In genomic region chr9:86096246-86096645, GRCm38 (mm10) we compare ENCODE assay signal across 22 mouse cellular contexts.
DNase-seq lines count a peak whose midpoint lies in the region; ATAC-seq and TF ChIP-seq lines count a peak whose summit lies in the region.
"Had no signal": no experiment of that assay in that cellular context is flagged by ENCODE, and none has a peak within 500 bp of the region (broad histone marks: within the 10 kb centered on the region; RNA-seq: fewer than 3 reads in every experiment).

No protein-coding gene starts in this region.

- H3K36me3 ChIP-seq in kidney, adult 2 months (ENCODE audit: control insufficient read depth, insufficient read depth, low read length), result no peaks in the 10 kb centered on the region
- H3K36me3 ChIP-seq in kidney, embryonic 15.5 days, result no peaks in the 10 kb centered on the region
- H3K36me3 ChIP-seq in forebrain, embryonic 14.5 days (ENCODE audit: control insufficient read depth, insufficient read depth, low read length), result no peaks in the 10 kb centered on the region
- H3K36me3 ChIP-seq: forebrain, embryonic 15.5 days; heart, embryonic 12.5 days; heart, embryonic 15.5 days had no signal

- no peak overlapping the region for H3K27ac ChIP-seq in kidney, adult 2 months (ENCODE audit: insufficient read depth, low read depth, low read length)
- H3K27ac ChIP-seq in kidney, embryonic 15.5 days, result 0 out of 2 replicates have a peak overlapping the region, but pooled peaks have one; percentile 20
- no peak overlapping the region for H3K27ac ChIP-seq in forebrain, embryonic 14.5 days (ENCODE audit: low read depth, low read length)
- H3K27ac ChIP-seq: forebrain, embryonic 15.5 days; heart, embryonic 15.5 days; hindbrain, embryonic 14.5 days; hindbrain, postnatal 0 days had no signal

- peak; percentile 79 for DNase-seq in kidney, adult 2 months
- DNase-seq in kidney, postnatal 10 days, result no peak
- DNase-seq in kidney, adult 9 months, result peak; percentile 72
- DNase-seq in kidney, postnatal 25 days, result peak; percentile 28 to 55
- no peak for DNase-seq in forebrain, embryonic 14.5 days (ENCODE audit: low spot score)
- no peak for DNase-seq in heart, postnatal 4 days
- DNase-seq: adrenal gland, postnatal 10 days; adrenal gland, postnatal 36 days; cerebellum, adult 18-20 months; cerebellum, adult 9-10 months; cerebellum, postnatal 14 days; gastrocnemius, postnatal 25 days; heart, adult 18-20 months; heart, postnatal 10 days; heart, postnatal 36 days had no signal

- no peak for TF ChIP-seq CTCF in kidney, adult 2 months (conservative IDR thresholded peaks at IDR 0.05; ENCODE audit: insufficient read depth, insufficient read length, low read depth, low read length)

- no peaks in the 10 kb centered on the region for H3K27me3 ChIP-seq in kidney, adult 2 months (replicated peaks; ENCODE audit: control insufficient read depth, insufficient read depth, low read length)
- no peaks in the 10 kb centered on the region for H3K27me3 ChIP-seq in kidney, embryonic 15.5 days
- no peaks in the 10 kb centered on the region for H3K27me3 ChIP-seq in forebrain, embryonic 14.5 days (replicated peaks; ENCODE audit: control insufficient read depth, insufficient read depth, low read length)
- H3K27me3 ChIP-seq: forebrain, embryonic 15.5 days; heart, embryonic 12.5 days; heart, embryonic 15.5 days had no signal

- no peak overlapping the region for H3K9ac ChIP-seq in kidney, embryonic 15.5 days
- no peak overlapping the region for H3K9ac ChIP-seq in forebrain, embryonic 14.5 days (ENCODE audit: low read length)
- H3K9ac ChIP-seq: forebrain, embryonic 15.5 days; heart, embryonic 12.5 days; heart, embryonic 15.5 days; hindbrain, embryonic 14.5 days had no signal

- no peak for TF ChIP-seq POLR2A in kidney, adult 2 months (IDR thresholded peaks at IDR 0.05; ENCODE audit: low read depth, low read length)

- no peaks in the 10 kb centered on the region for H3K9me3 ChIP-seq in kidney, embryonic 15.5 days (replicated peaks)
- H3K9me3 ChIP-seq in forebrain, embryonic 14.5 days (replicated peaks; ENCODE audit: control insufficient read depth, low read length), result no peaks in the 10 kb centered on the region
- H3K9me3 ChIP-seq: forebrain, embryonic 15.5 days; heart, embryonic 12.5 days; heart, embryonic 15.5 days had no signal

- no peaks in the 10 kb centered on the region for H3K4me1 ChIP-seq in kidney, adult 2 months (ENCODE audit: control insufficient read depth, insufficient read depth, low read length)
- H3K4me1 ChIP-seq in kidney, embryonic 15.5 days, result no peaks in the 10 kb centered on the region
- H3K4me1 ChIP-seq in forebrain, embryonic 14.5 days (ENCODE audit: control insufficient read depth, insufficient read depth, low read length), result no peaks in the 10 kb centered on the region
- H3K4me1 ChIP-seq: forebrain, embryonic 15.5 days; heart, embryonic 12.5 days; heart, embryonic 15.5 days had no signal

- H3K4me2 ChIP-seq in kidney, embryonic 15.5 days, result no peak overlapping the region
- no peak overlapping the region for H3K4me2 ChIP-seq in forebrain, embryonic 14.5 days (ENCODE audit: low read length)
- H3K4me2 ChIP-seq: forebrain, embryonic 15.5 days; heart, embryonic 12.5 days; heart, embryonic 15.5 days; hindbrain, embryonic 14.5 days had no signal

- 16% methylated on average over 1 of the region's 1 CpGs for WGBS in kidney, adult 2 months
- WGBS in kidney, embryonic 15.5 days, result 32% methylated on average over 1 of the region's 1 CpGs
- 82% methylated on average over 1 of the region's 1 CpGs for WGBS in forebrain, embryonic 14.5 days

- H3K4me3 ChIP-seq in kidney, adult 2 months (ENCODE audit: insufficient read depth, low read depth, low read length), result no peak overlapping the region
- H3K4me3 ChIP-seq in kidney, embryonic 15.5 days (replicated peaks), result no peak overlapping the region
- no peak overlapping the region for H3K4me3 ChIP-seq in forebrain, embryonic 14.5 days (ENCODE audit: low read depth, low read length)
- H3K4me3 ChIP-seq: forebrain, embryonic 15.5 days; heart, embryonic 12.5 days; heart, embryonic 15.5 days had no signal

- no peak for ATAC-seq in kidney, embryonic 15.5 days (replicated peaks; ENCODE audit: low FRiP score)
- no peak for ATAC-seq in forebrain, embryonic 14.5 days
- ATAC-seq: CD4-positive, CD25-positive, alpha-beta regulatory T cell, adult 4 months; forebrain, embryonic 15.5 days; hindbrain, postnatal 0 days had no signal

Comparison
In these comparisons a context has a peak if more than half of its experiments do, and no peak if none do; other contexts are left out.
1. DNase-seq: peak in kidney, adult 2 months (single experiment), kidney, adult 9 months (single experiment) and kidney, postnatal 25 days (2 of 2); none in kidney, postnatal 10 days (single experiment), forebrain, embryonic 14.5 days (single experiment) and heart, postnatal 4 days (single experiment).